Mouse (Mus musculus): ENCODE measurements at regions not wholly inside any gene's neighbourhood (a gene's known extent, or its start where the extent isn't known, plus 50 kb on each side); places are given as distances from the start of the nearest gene placed in this dataset.

DNA sequence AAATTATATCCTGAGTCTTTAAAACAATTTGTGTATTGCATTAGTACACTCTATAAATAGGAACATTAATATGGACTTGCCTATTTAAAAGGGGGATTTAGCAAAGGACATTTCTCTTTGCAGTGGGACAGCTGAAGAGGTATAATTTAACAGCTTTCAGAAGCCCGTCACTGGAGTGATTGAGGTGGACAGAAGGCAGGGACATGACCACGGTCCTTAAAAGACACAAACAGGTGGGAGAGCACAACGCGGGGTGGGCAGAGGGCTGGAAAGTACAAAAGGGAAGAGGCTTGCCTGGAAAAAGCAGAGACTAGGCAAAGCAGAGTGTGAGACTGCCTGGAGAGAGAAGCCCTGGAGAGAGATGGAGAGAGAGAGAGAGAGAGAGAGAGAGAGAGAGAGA, 51.9 kb upstream of the Pkhd1 start:
- H3K4me3 ChIP-seq = no peak overlapping the region
- H3K27ac ChIP-seq (replicated peaks) = no peak overlapping the region
- no peaks in the 10 kb centered on the region for H3K36me3 ChIP-seq
- no peaks in the 10 kb centered on the region for H3K27me3 ChIP-seq
- no peak overlapping the region for H3K4me2 ChIP-seq (replicated peaks)
- WGBS = 83% methylated on average over 4 of the region's 4 CpGs
- H3K9ac ChIP-seq (replicated peaks) = no peak overlapping the region
- ATAC-seq (ENCODE audit: low FRiP score, low read depth) = no peak
- no peaks in the 10 kb centered on the region for H3K9me3 ChIP-seq
- H3K4me1 ChIP-seq = no peaks in the 10 kb centered on the region

DNA sequence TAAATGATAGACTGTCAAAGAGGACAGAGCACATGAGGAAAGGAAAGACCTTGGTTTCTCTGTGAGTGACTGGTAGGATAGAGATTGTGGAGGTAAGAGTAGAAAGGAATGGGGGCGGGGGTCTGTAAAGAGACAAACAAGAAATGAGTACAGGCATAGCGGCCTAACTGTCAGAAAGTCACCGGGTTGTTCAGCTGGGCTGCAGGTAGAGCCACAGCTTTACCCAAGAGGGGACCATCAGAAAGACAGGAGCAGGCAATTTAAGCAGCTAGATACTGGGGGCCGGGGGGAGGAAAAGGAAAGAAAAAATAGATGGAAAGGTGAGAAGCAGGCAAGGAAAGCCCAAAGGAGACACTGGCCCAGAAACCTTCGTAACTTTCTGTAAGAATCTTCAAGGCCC, 52.6 kb upstream of the Pkhd1 start:
- H3K27ac ChIP-seq (replicated peaks) = no peak overlapping the region
- no peaks in the 10 kb centered on the region for H3K27me3 ChIP-seq
- H3K9me3 ChIP-seq = no peaks in the 10 kb centered on the region
- no peak for ATAC-seq (ENCODE audit: low FRiP score, low read depth)
- no peak overlapping the region for H3K4me3 ChIP-seq
- 85% methylated on average over 5 of the region's 5 CpGs for WGBS
- no peaks in the 10 kb centered on the region for H3K36me3 ChIP-seq
- no peak overlapping the region for H3K4me2 ChIP-seq (replicated peaks)
- no peaks in the 10 kb centered on the region for H3K4me1 ChIP-seq
- H3K9ac ChIP-seq (replicated peaks) = no peak overlapping the region

DNA sequence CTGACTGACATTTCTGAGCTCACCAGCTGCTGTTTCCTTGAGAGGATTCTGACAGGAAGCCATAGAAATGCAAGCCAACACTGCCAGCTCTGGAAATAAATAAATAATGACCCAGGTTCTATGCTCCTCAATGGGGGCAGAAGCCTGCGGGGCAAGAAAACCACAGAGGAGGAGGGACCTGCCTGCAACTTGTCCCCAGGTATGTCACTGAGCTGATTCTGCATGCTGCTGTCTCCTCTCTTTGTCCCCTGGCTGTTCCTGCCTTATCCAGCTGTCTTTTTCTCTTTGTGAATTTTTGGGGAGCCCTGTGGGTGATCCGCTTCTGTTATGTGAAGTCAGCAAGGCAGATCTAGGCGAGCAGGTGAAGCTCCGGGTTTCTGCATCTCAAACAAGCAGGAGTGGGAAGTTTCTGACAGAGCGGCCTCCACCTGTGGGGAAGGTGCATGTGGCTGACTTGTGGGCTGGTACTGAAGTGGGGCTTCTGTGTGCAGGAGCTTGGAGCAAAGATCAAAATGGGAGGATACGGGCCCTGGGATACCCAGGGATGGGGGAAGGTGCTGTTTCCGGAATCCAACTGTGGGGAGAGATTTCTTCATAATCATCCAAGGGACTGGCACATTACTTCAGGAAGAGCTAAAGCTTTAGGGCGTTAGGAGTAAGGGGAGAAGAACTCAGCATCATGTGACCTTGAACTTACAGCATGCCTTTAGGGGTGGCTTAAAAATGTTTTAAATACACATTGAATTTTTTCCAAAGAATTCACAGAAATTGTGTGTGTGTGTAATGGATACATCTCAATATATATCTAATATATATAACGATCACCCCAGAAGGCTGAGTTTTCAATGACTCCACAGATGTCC, 53.3 kb upstream of the Pkhd1 start:
- H3K4me1 ChIP-seq = no peaks in the 10 kb centered on the region
- no peak for ATAC-seq (ENCODE audit: low FRiP score, low read depth)
- H3K9ac ChIP-seq (replicated peaks) = no peak overlapping the region
- no peak overlapping the region for H3K4me2 ChIP-seq (replicated peaks)
- no peaks in the 10 kb centered on the region for H3K36me3 ChIP-seq
- no peak overlapping the region for H3K4me3 ChIP-seq
- 78% methylated on average over 9 of the region's 9 CpGs for WGBS
- no peaks in the 10 kb centered on the region for H3K27me3 ChIP-seq
- no peak overlapping the region for H3K27ac ChIP-seq (replicated peaks)
- H3K9me3 ChIP-seq = no peaks in the 10 kb centered on the region

DNA sequence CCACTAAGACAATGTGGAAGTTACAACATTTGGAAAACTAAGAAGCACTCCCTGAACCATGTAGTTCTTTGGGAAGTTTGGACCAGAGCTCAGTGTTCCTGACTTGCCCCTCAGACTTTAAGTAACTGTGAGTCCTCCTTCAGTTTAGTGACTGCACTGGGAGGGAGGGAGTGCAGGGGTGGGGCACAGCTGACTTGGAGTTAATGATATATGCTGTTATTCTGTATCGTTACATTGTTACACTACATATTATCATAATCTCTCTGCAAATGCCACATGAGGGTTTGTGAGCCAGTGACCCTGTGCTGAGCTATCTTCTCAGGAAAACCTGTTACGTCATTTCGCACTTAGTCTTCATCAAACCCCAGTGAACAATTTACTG, 53.9 kb upstream of the Pkhd1 start:
- H3K36me3 ChIP-seq = no peaks in the 10 kb centered on the region
- no peak for ATAC-seq (ENCODE audit: low FRiP score, low read depth)
- H3K27me3 ChIP-seq = no peaks in the 10 kb centered on the region
- H3K27ac ChIP-seq (replicated peaks) = no peak overlapping the region
- WGBS = 92% methylated on average over 3 of the region's 3 CpGs
- H3K9ac ChIP-seq (replicated peaks) = no peak overlapping the region
- no peaks in the 10 kb centered on the region for H3K4me1 ChIP-seq
- no peak overlapping the region for H3K4me2 ChIP-seq (replicated peaks)
- no peak overlapping the region for H3K4me3 ChIP-seq
- H3K9me3 ChIP-seq = no peaks in the 10 kb centered on the region

DNA sequence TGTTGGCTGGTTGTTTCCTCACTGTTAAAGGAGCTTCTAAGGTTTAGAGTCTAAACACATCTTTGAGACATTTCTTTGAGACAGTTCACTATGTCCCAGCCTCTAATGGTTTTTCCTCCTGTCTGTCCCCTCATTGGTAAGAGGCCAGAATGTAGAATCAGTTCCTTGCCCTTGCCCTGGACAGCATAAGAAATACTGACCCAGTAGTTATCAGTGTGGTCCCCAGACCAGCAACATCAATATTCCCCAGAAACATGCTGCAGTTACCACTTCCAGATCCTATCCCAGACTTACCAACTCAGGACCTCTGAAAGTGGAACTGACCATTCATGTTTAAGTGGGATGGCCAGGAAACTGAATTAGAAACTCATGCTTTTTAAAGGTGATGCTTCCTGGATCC, 54.4 kb upstream of the Pkhd1 start:
- no peaks in the 10 kb centered on the region for H3K36me3 ChIP-seq

DNA sequence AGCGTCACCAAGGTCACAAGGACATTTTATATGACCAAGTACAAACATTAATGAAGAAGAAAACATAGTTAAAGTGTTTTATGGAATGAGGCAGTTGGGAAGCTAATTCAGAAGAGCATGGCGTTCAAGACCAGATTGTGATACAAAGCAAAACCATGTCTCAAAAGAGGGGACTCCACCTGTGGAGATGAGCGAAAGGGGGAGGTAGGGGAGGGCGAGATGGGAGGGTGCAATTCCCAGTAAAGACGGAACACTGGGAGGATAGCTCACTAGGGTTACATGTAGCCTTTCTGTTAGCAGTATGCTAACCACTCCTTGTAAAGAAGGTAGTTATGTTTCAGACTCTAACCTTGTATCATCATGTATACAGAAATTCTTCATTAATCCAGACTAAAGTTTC, 55.1 kb upstream of the Pkhd1 start:
- Histone ChIP-seq H3K36me3 (no peaks in the 10 kb centered on the region), H3K9ac (replicated peaks) (no peak overlapping the region), H3K27ac (replicated peaks) (no peak overlapping the region), H3K4me1 (peaks cover 2% of the 10 kb centered on the region), H3K4me3 (no peak overlapping the region), H3K4me2 (replicated peaks) (no peak overlapping the region), H3K9me3 (no peaks in the 10 kb centered on the region), H3K27me3 (no peaks in the 10 kb centered on the region)
- WGBS = 89% methylated on average over 5 of the region's 5 CpGs
- no peak for ATAC-seq (ENCODE audit: low FRiP score, low read depth)

More for the DNA sequence above, 54.4 kb upstream of the Pkhd1 start:
- no peak overlapping the region for H3K4me3 ChIP-seq
- H3K9me3 ChIP-seq = no peaks in the 10 kb centered on the region
- no peak for ATAC-seq (ENCODE audit: low FRiP score, low read depth)
- H3K4me1 ChIP-seq = no peaks in the 10 kb centered on the region
- no peak overlapping the region for H3K9ac ChIP-seq (replicated peaks)
- H3K4me2 ChIP-seq (replicated peaks) = no peak overlapping the region
- no peaks in the 10 kb centered on the region for H3K27me3 ChIP-seq
- no peak overlapping the region for H3K27ac ChIP-seq (replicated peaks)

DNA sequence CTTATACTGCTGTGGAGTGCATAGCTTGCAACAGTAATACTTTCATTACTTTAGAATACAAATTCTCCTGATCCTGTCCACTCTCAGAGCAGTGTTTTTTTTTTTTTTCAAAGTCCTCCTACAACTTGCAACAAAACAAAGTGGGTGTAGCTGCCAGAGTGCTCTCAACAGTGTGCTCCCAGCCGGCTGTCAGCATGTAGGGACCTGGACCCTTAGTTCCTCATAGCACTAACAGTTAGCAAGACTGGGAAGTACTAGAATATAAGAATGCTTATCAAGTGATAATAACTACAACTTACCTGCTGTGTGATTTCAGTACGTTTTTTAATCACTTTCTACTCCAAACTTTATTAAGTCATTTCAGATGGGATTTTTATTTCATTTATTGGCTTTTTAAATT, 55.5 kb upstream of the Pkhd1 start:
- H3K9ac ChIP-seq (replicated peaks) = no peak overlapping the region
- H3K4me2 ChIP-seq (replicated peaks) = no peak overlapping the region
- peaks cover 4% of the 10 kb centered on the region for H3K4me1 ChIP-seq
- H3K27me3 ChIP-seq = no peaks in the 10 kb centered on the region
- H3K27ac ChIP-seq (replicated peaks) = no peak overlapping the region
- no peaks in the 10 kb centered on the region for H3K9me3 ChIP-seq
- WGBS = 70% methylated on average over 2 of the region's 2 CpGs
- H3K36me3 ChIP-seq = no peaks in the 10 kb centered on the region
- ATAC-seq (ENCODE audit: low FRiP score, low read depth) = no peak
- no peak overlapping the region for H3K4me3 ChIP-seq

DNA sequence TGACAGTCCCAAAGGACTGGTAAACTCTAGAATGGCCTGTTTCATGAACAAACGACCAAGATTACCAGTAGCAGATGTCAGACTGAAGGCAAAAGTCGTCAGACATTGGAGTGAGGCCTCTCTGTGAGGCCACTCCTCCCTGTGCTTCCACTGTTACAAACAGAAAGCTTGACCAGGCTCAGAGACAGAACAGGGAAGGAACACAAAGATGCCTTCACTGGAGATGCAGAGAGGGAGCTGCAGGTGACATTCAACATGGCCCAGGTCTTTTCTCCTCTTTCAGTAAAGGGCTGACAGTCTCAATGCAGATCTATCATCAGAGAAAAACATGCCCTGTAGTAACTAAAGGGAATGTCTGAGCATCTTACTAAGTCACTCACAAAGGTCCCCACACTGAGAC, 56.1 kb upstream of the Il17a start:
- H3K9me3 ChIP-seq = no peaks in the 10 kb centered on the region
- no peak overlapping the region for H3K4me2 ChIP-seq (replicated peaks)
- no peak overlapping the region for H3K4me3 ChIP-seq
- H3K27me3 ChIP-seq = no peaks in the 10 kb centered on the region
- 30% methylated on average over 2 of the region's 2 CpGs for WGBS
- peaks cover 4% of the 10 kb centered on the region for H3K4me1 ChIP-seq
- no peak overlapping the region for H3K27ac ChIP-seq (replicated peaks)
- ATAC-seq (ENCODE audit: low FRiP score, low read depth) = no peak
- no peaks in the 10 kb centered on the region for H3K36me3 ChIP-seq
- no peak overlapping the region for H3K9ac ChIP-seq (replicated peaks)

DNA sequence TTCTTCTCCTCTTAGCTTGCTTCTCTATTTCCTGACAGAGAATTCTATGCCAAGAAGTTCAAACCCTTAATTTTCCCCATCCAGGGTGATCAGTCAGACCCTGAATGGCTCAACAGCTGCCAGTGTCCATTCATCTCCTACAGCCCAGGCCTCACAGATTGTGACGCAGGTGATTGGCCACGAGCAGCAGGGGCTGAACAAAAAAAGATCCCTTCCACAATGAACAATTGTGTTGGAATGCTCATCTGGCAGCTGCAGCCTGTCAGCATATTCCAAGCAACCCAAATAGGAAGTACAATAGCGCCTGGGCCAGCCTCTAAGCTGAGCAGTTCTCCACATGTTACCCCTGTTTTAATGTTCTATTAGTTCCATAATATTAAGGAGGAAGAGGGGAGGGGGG, 52.7 kb upstream of the Il17a start:
- 20% methylated on average over 3 of the region's 3 CpGs for WGBS
- H3K27me3 ChIP-seq = no peaks in the 10 kb centered on the region
- H3K9me3 ChIP-seq = no peaks in the 10 kb centered on the region
- no peak overlapping the region for H3K9ac ChIP-seq (replicated peaks)
- no peak overlapping the region for H3K27ac ChIP-seq (replicated peaks)
- peak; percentile 80 for ATAC-seq (ENCODE audit: low FRiP score, low read depth)
- no peak overlapping the region for H3K4me2 ChIP-seq (replicated peaks)
- no peaks in the 10 kb centered on the region for H3K36me3 ChIP-seq
- H3K4me3 ChIP-seq = no peak overlapping the region
- peaks cover 4% of the 10 kb centered on the region for H3K4me1 ChIP-seq

DNA sequence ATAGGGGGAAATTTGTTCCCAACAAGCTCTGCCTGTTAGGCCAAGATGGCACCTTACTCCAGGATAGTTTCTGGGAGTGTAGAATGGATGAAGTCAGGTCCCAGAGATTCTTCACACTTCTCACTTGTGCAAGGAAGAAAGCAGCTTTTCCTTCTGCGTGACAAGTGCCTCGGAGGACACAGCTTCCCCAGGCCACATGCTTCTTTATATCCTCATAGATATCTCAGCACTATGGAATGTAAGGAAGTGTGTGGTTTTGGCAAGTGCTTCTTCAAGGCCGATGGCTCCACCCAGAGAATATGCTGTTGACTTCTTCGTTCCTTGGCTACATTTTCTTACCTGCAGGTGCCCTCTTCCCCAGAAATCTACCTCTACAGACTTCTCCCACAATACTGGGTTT, 51.9 kb upstream of the Il17a start:
- ATAC-seq (ENCODE audit: low FRiP score, low read depth) = no peak

DNA sequence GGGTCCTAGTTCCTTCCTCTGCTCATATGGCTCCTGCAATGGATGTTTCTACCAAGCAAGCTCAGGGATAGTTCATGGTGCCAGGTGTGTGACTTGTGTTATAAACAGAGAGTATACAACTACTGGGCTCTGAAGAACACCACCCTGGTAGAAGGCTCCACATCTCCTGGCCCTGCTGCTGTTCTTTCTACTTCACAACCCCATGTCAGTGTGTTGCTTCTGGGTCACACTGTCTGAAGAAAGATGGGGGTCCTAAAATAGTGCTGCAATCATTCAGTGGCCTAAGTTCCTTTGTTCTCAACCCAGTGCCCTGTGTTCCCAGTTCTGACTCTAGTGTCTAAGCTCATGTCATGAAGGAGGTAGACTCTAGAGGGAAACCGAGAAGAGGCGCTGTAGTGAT, 51.4 kb upstream of the Il17a start:
- no peaks in the 10 kb centered on the region for H3K36me3 ChIP-seq
- H3K27ac ChIP-seq (replicated peaks) = no peak overlapping the region
- peak; percentile 31 for ATAC-seq (ENCODE audit: low FRiP score, low read depth)
- 95% methylated on average over 2 of the region's 2 CpGs for WGBS
- peaks cover 4% of the 10 kb centered on the region for H3K4me1 ChIP-seq
- no peak overlapping the region for H3K4me2 ChIP-seq (replicated peaks)
- H3K9me3 ChIP-seq = no peaks in the 10 kb centered on the region
- H3K4me3 ChIP-seq = no peak overlapping the region
- no peaks in the 10 kb centered on the region for H3K27me3 ChIP-seq
- no peak overlapping the region for H3K9ac ChIP-seq (replicated peaks)

More for the DNA sequence above, 51.9 kb upstream of the Il17a start:
- peaks cover 4% of the 10 kb centered on the region for H3K4me1 ChIP-seq
- 98% methylated on average over 4 of the region's 4 CpGs for WGBS
- no peaks in the 10 kb centered on the region for H3K27me3 ChIP-seq
- no peak overlapping the region for H3K4me3 ChIP-seq
- no peak overlapping the region for H3K27ac ChIP-seq (replicated peaks)
- H3K9ac ChIP-seq (replicated peaks) = no peak overlapping the region
- H3K36me3 ChIP-seq = no peaks in the 10 kb centered on the region
- no peaks in the 10 kb centered on the region for H3K9me3 ChIP-seq
- H3K4me2 ChIP-seq (replicated peaks) = no peak overlapping the region

DNA sequence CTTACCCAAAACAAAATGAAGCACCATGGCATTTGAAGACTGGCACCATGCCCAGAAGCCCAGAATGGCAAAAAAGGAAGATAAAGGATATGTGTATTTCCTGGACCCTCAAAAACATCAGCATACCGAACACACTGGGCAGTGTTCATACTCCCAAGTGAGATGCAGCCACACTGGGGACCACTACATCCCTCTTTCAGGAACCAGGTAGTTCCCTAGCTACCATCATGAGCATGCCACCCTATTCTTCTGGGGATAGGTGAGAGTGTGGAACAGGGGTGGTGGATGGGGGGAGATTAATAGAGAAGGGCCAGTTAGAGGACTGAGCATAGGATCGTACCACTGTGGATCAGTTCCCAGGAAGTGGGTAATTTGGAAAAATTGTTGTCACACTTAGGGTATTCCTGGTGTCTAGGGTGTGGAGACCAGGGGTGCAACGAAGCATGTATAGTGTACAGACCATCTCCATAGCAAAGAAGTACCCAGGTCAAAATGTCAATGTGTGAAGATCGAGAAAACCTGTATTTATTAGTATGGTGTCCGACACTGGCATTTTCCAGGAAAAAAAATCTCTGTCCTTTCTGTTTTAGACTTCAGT, 50.9 kb upstream of the Il17a start:
- Histone ChIP-seq H3K9me3 (no peaks in the 10 kb centered on the region), H3K4me3 (no peak overlapping the region), H3K36me3 (no peaks in the 10 kb centered on the region), H3K4me2 (replicated peaks) (no peak overlapping the region), H3K9ac (replicated peaks) (no peak overlapping the region), H3K4me1 (peaks cover 4% of the 10 kb centered on the region), H3K27ac (replicated peaks) (no peak overlapping the region), H3K27me3 (no peaks in the 10 kb centered on the region)
- 88% methylated on average over 5 of the region's 5 CpGs for WGBS
- ATAC-seq (ENCODE audit: low FRiP score, low read depth) = 0 out of 2 replicates have a peak, but pooled peaks have one; percentile 36

DNA sequence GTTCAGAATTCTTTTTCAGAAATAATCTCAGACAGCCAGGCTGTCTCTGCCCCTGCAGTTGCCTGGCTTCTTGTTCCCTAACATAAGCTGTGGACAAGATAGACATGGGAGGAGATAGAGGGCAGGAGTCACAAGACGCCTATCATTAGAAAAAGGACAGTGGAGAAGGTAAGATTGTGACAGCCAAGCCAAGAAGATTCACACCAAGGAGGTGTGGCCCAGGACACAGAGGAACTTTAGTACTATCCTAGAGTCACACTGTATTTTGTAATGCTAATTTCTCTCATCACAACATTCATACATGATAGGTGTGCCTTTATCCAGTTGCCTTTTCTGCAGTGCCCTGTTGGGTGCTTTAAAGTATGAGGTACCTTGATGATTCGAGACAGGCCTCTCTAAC, 50.2 kb upstream of the Il17a start:
- 81% methylated on average over 2 of the region's 2 CpGs for WGBS

More for the DNA sequence above, 50.2 kb upstream of the Il17a start:
- no peak overlapping the region for H3K4me2 ChIP-seq (replicated peaks)
- H3K9me3 ChIP-seq = no peaks in the 10 kb centered on the region
- H3K27ac ChIP-seq (replicated peaks) = no peak overlapping the region
- no peaks in the 10 kb centered on the region for H3K27me3 ChIP-seq
- peaks cover 4% of the 10 kb centered on the region for H3K4me1 ChIP-seq
- H3K9ac ChIP-seq (replicated peaks) = no peak overlapping the region
- H3K36me3 ChIP-seq = no peaks in the 10 kb centered on the region
- H3K4me3 ChIP-seq = no peak overlapping the region
- no peak for ATAC-seq (ENCODE audit: low FRiP score, low read depth)

All from midbrain, embryonic 12.5 days (tissue).